Mouse (Mus musculus): ENCODE results near the gene Dld. TPM values are rescaled to one million over a fixed set of nuclear protein-coding genes. Genes with fewer than 3 reads are reported as not detected.
A peak's percentile ranks its signal among the peaks of the same experiment; 100 is the strongest.

The Dld gene
- polyA plus RNA-seq, 2 experiments: 72.2 to 119 TPM

- Histone ChIP-seq H3K9me3 (ENCODE audit: control insufficient read depth, low read length) (peaks cover 8% of the 10 kb centered on the region), H3K36me3 (ENCODE audit: control insufficient read depth, insufficient read depth, low read length) (peaks cover 89% of the 10 kb centered on the region), H3K27me3 (ENCODE audit: control insufficient read depth, insufficient read depth, low read length) (no peaks in the 10 kb centered on the region), H3K4me3 (replicated peaks; ENCODE audit: low read length) (no peak overlapping the region), H3K4me2 (replicated peaks; ENCODE audit: low read depth, low read length, severe bottlenecking) (no peak overlapping the region), H3K4me1 (ENCODE audit: control insufficient read depth, insufficient read depth, low read length) (peaks cover 9% of the 10 kb centered on the region), H3K27ac (replicated peaks; ENCODE audit: low read depth, low read length) (no peak overlapping the region), H3K9ac (ENCODE audit: low read depth, low read length, severe bottlenecking) (no peak overlapping the region)
- TF ChIP-seq POLR2A (IDR thresholded peaks at IDR 0.05; ENCODE audit: borderline replicate concordance, extremely low read depth, insufficient read depth, insufficient read length): no peak
- DNase-seq (ENCODE audit: low spot score): no peak
- no peak for ATAC-seq (ENCODE audit: low FRiP score, low read depth)
- WGBS: 73% methylated on average over 6 of the region's 6 CpGs
These were observed 35.3 kb downstream of the Dld start for GRCm38 (mm10) chr12:31315961-31316360.

GRCm38 (mm10) chr12:31314310-31314709 is 36.9 kb downstream of the Dld start:
- TF ChIP-seq POLR2A (IDR thresholded peaks at IDR 0.05; ENCODE audit: borderline replicate concordance, extremely low read depth, insufficient read depth, insufficient read length): no peak
- Histone ChIP-seq H3K36me3 (ENCODE audit: control insufficient read depth, insufficient read depth, low read length) (peaks cover 97% of the 10 kb centered on the region), H3K4me1 (ENCODE audit: control insufficient read depth, insufficient read depth, low read length) (no peaks in the 10 kb centered on the region)

DNA sequence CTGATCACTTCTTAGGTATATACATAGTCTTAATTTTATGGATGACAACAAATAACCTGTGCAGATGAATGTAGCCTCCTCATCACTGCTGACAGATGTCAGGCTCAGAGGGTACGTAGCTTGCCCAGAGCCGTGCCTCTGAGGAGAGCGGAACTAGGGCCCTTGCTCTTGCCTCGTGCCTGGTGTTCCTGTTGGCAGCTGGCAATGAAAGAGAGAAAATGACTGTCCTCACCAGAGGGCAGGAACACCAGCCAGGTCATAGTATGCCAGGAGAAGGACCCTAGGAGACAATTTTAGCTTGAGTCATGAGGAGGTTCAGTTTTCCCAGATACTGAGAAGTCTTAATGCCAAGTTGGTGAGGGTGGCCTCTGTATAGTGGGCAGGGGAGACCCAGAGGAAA is 38.1 kb downstream of the Dld start:
- H3K4me2 ChIP-seq (replicated peaks; ENCODE audit: low read depth, low read length, severe bottlenecking): no peak overlapping the region
- no peak for DNase-seq (ENCODE audit: low spot score)
- H3K4me1 ChIP-seq (ENCODE audit: control insufficient read depth, insufficient read depth, low read length): no peaks in the 10 kb centered on the region
- peaks cover 97% of the 10 kb centered on the region for H3K36me3 ChIP-seq (ENCODE audit: control insufficient read depth, insufficient read depth, low read length)
- no peak overlapping the region for H3K27ac ChIP-seq (replicated peaks; ENCODE audit: low read depth, low read length)
- H3K4me3 ChIP-seq (replicated peaks; ENCODE audit: low read length): no peak overlapping the region
- H3K27me3 ChIP-seq (ENCODE audit: control insufficient read depth, insufficient read depth, low read length): no peaks in the 10 kb centered on the region
- 92% methylated on average over 4 of the region's 4 CpGs for WGBS
- TF ChIP-seq POLR2A (IDR thresholded peaks at IDR 0.05; ENCODE audit: borderline replicate concordance, extremely low read depth, insufficient read depth, insufficient read length): no peak
- no peak overlapping the region for H3K9ac ChIP-seq (ENCODE audit: low read depth, low read length, severe bottlenecking)
- no peak for ATAC-seq (ENCODE audit: low FRiP score, low read depth)
- H3K9me3 ChIP-seq (ENCODE audit: control insufficient read depth, low read length): peaks cover 8% of the 10 kb centered on the region

More at GRCm38 (mm10) chr12:31314310-31314709, 36.9 kb downstream of the Dld start:
- Histone ChIP-seq H3K4me3 (replicated peaks; ENCODE audit: low read length) (no peak overlapping the region), H3K27me3 (ENCODE audit: control insufficient read depth, insufficient read depth, low read length) (no peaks in the 10 kb centered on the region), H3K9ac (ENCODE audit: low read depth, low read length, severe bottlenecking) (no peak overlapping the region), H3K27ac (replicated peaks; ENCODE audit: low read depth, low read length) (no peak overlapping the region), H3K9me3 (ENCODE audit: control insufficient read depth, low read length) (peaks cover 8% of the 10 kb centered on the region), H3K4me2 (replicated peaks; ENCODE audit: low read depth, low read length, severe bottlenecking) (no peak overlapping the region)
- ATAC-seq (ENCODE audit: low FRiP score, low read depth) (no peak), DNase-seq (ENCODE audit: low spot score) (no peak)
- 92% methylated on average over 7 of the region's 7 CpGs for WGBS

GRCm38 (mm10) chr12:31312281-31312680 is 39.0 kb downstream of the Dld start:
- H3K27ac ChIP-seq (replicated peaks; ENCODE audit: low read depth, low read length): no peak overlapping the region
- DNase-seq (ENCODE audit: low spot score) (no peak), ATAC-seq (ENCODE audit: low FRiP score, low read depth) (no peak)
- H3K36me3 ChIP-seq (ENCODE audit: control insufficient read depth, insufficient read depth, low read length): peaks cover 96% of the 10 kb centered on the region
- 90% methylated on average over 5 of the region's 5 CpGs for WGBS
- no peak for TF ChIP-seq POLR2A (IDR thresholded peaks at IDR 0.05; ENCODE audit: borderline replicate concordance, extremely low read depth, insufficient read depth, insufficient read length)
- H3K9me3 ChIP-seq (ENCODE audit: control insufficient read depth, low read length): peaks cover 8% of the 10 kb centered on the region
- no peak overlapping the region for H3K4me3 ChIP-seq (replicated peaks; ENCODE audit: low read length)
- no peaks in the 10 kb centered on the region for H3K4me1 ChIP-seq (ENCODE audit: control insufficient read depth, insufficient read depth, low read length)
- no peak overlapping the region for H3K9ac ChIP-seq (ENCODE audit: low read depth, low read length, severe bottlenecking)
- H3K4me2 ChIP-seq (replicated peaks; ENCODE audit: low read depth, low read length, severe bottlenecking): no peak overlapping the region
- no peaks in the 10 kb centered on the region for H3K27me3 ChIP-seq (ENCODE audit: control insufficient read depth, insufficient read depth, low read length)

DNA sequence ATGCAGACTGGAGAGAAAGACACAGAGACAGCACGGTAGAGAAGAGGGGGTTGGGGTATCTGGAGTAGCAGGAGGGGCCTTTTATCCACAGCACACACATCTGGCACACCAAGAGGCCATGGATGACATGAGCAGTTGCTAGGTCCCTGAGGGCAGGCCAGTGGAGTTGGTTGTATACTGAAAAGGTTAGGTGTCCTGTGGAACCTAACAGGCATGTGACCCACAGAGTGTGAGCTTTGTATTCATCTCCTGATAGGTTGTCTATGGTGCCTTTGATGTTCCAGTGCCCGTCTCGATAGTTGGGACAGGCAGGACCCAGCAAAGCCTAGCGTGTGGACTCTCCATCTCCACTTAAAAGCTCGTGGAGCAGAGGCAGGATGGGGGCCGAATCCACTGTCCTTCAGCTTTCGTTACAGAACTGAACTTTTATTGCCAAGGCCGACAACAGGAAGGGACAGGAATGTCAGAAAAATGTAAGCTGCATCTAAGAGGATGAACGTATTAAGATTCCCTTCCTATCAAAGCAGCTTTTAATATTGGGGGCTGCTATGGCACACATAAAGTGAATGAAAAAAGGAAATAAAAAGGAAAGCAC is 39.5 kb downstream of the Dld start:
- H3K9me3 ChIP-seq (ENCODE audit: control insufficient read depth, low read length): peaks cover 8% of the 10 kb centered on the region
- WGBS: 84% methylated on average over 9 of the region's 9 CpGs
- H3K4me2 ChIP-seq (replicated peaks; ENCODE audit: low read depth, low read length, severe bottlenecking): no peak overlapping the region
- H3K4me3 ChIP-seq (replicated peaks; ENCODE audit: low read length): no peak overlapping the region
- H3K27ac ChIP-seq (replicated peaks; ENCODE audit: low read depth, low read length): no peak overlapping the region
- DNase-seq (ENCODE audit: low spot score) (no peak), ATAC-seq (ENCODE audit: low FRiP score, low read depth) (0 out of 2 replicates have a peak, but pooled peaks have one; percentile 10)
- peaks cover 96% of the 10 kb centered on the region for H3K36me3 ChIP-seq (ENCODE audit: control insufficient read depth, insufficient read depth, low read length)
- TF ChIP-seq POLR2A (IDR thresholded peaks at IDR 0.05; ENCODE audit: borderline replicate concordance, extremely low read depth, insufficient read depth, insufficient read length): no peak
- no peak overlapping the region for H3K9ac ChIP-seq (ENCODE audit: low read depth, low read length, severe bottlenecking)
- H3K27me3 ChIP-seq (ENCODE audit: control insufficient read depth, insufficient read depth, low read length): no peaks in the 10 kb centered on the region
- no peaks in the 10 kb centered on the region for H3K4me1 ChIP-seq (ENCODE audit: control insufficient read depth, insufficient read depth, low read length)
